Mouse (Mus musculus): Measurements from ENCODE around the gene Nhsl2. TPM values are rescaled to one million over a fixed set of nuclear protein-coding genes. Genes with fewer than 3 reads are reported as not detected.
A peak's percentile ranks its signal among the peaks of the same experiment; 100 is the strongest.

Gene Nhsl2
- polyA plus RNA-seq, 1 experiment from 2014 or later = 10.5 TPM

GRCm38 (mm10) chrX:101981450-101981849 is 132.3 kb downstream of the Nhsl2 start:
- Histone ChIP-seq H3K4me3 (replicated peaks; ENCODE audit: low read length) (no peak overlapping the region), H3K27ac (ENCODE audit: low read length) (no peak overlapping the region), H3K9ac (ENCODE audit: low read length) (no peak overlapping the region), H3K27me3 (ENCODE audit: control insufficient read depth, insufficient read depth, low read length) (no peaks in the 10 kb centered on the region; the same call in 1 of the 2 replicates), H3K36me3 (ENCODE audit: control insufficient read depth, insufficient read depth, low read length) (no peaks in the 10 kb centered on the region), H3K9me3 (replicated peaks; ENCODE audit: control insufficient read depth, low read length) (no peaks in the 10 kb centered on the region), H3K4me2 (ENCODE audit: low read depth, low read length) (no peak overlapping the region), H3K4me1 (ENCODE audit: control insufficient read depth, insufficient read depth, low read length) (no peaks in the 10 kb centered on the region)
- no peak for ATAC-seq (ENCODE audit: insufficient read depth, low FRiP score)
- 39% methylated on average over 2 of the region's 2 CpGs for WGBS

- no peak for ATAC-seq (ENCODE audit: insufficient read depth, low FRiP score)
- Histone ChIP-seq H3K4me1 (ENCODE audit: control insufficient read depth, insufficient read depth, low read length) (no peaks in the 10 kb centered on the region), H3K27ac (ENCODE audit: low read length) (no peak overlapping the region), H3K9ac (ENCODE audit: low read length) (no peak overlapping the region), H3K9me3 (replicated peaks; ENCODE audit: control insufficient read depth, low read length) (no peaks in the 10 kb centered on the region), H3K4me2 (ENCODE audit: low read depth, low read length) (no peak overlapping the region), H3K27me3 (ENCODE audit: control insufficient read depth, insufficient read depth, low read length) (no peaks in the 10 kb centered on the region; the same call in 1 of the 2 replicates), H3K36me3 (ENCODE audit: control insufficient read depth, insufficient read depth, low read length) (no peaks in the 10 kb centered on the region), H3K4me3 (replicated peaks; ENCODE audit: low read length) (no peak overlapping the region)
- 50% methylated on average over 6 of the region's 6 CpGs for WGBS
Measured at GRCm38 (mm10) chrX:101983638-101984037, 134.5 kb downstream of the Nhsl2 start.

GRCm38 (mm10) chrX:101986657-101987367 is 137.6 kb downstream of the Nhsl2 start:
- Histone ChIP-seq H3K4me2 (ENCODE audit: low read depth, low read length) (no peak overlapping the region), H3K4me1 (ENCODE audit: control insufficient read depth, insufficient read depth, low read length) (no peaks in the 10 kb centered on the region), H3K4me3 (replicated peaks; ENCODE audit: low read length) (no peak overlapping the region), H3K9ac (ENCODE audit: low read length) (no peak overlapping the region), H3K27me3 (ENCODE audit: control insufficient read depth, insufficient read depth, low read length) (no peaks in the 10 kb centered on the region; the same call in 1 of the 2 replicates), H3K36me3 (ENCODE audit: control insufficient read depth, insufficient read depth, low read length) (no peaks in the 10 kb centered on the region), H3K27ac (ENCODE audit: low read length) (no peak overlapping the region), H3K9me3 (replicated peaks; ENCODE audit: control insufficient read depth, low read length) (no peaks in the 10 kb centered on the region)
- WGBS = 49% methylated on average over 9 of the region's 9 CpGs
- no peak for ATAC-seq (ENCODE audit: insufficient read depth, low FRiP score)

GRCm38 (mm10) chrX:101993841-101994571 is 144.8 kb downstream of the Nhsl2 start:
- no peak overlapping the region for H3K4me3 ChIP-seq (replicated peaks; ENCODE audit: low read length)
- H3K9ac ChIP-seq (ENCODE audit: low read length) = no peak overlapping the region
- H3K9me3 ChIP-seq (replicated peaks; ENCODE audit: control insufficient read depth, low read length) = no peaks in the 10 kb centered on the region
- H3K4me1 ChIP-seq (ENCODE audit: control insufficient read depth, insufficient read depth, low read length) = 0 out of 2 replicates have a peak, but pooled peaks cover 3% of the 10 kb centered on the region
- no peaks in the 10 kb centered on the region for H3K36me3 ChIP-seq (ENCODE audit: control insufficient read depth, insufficient read depth, low read length)
- peak; percentile 80 for ATAC-seq (ENCODE audit: insufficient read depth, low FRiP score)
- 30% methylated on average over 12 of the region's 12 CpGs for WGBS
- H3K4me2 ChIP-seq (ENCODE audit: low read depth, low read length) = no peak overlapping the region
- peaks cover 5% of the 10 kb centered on the region; the same call in 1 of the 2 replicates for H3K27me3 ChIP-seq (ENCODE audit: control insufficient read depth, insufficient read depth, low read length)
- peak overlapping the region; percentile 73 for H3K27ac ChIP-seq (ENCODE audit: low read length)

GRCm38 (mm10) chrX:101996726-101997125 is 147.5 kb downstream of the Nhsl2 start:
- H3K27ac ChIP-seq (ENCODE audit: low read length) = no peak overlapping the region
- H3K9ac ChIP-seq (ENCODE audit: low read length) = no peak overlapping the region
- ATAC-seq (ENCODE audit: insufficient read depth, low FRiP score) = no peak
- 0 out of 2 replicates have a peak, but pooled peaks cover 3% of the 10 kb centered on the region for H3K4me1 ChIP-seq (ENCODE audit: control insufficient read depth, insufficient read depth, low read length)
- no peak overlapping the region for H3K4me2 ChIP-seq (ENCODE audit: low read depth, low read length)
- H3K27me3 ChIP-seq (ENCODE audit: control insufficient read depth, insufficient read depth, low read length) = peaks cover 5% of the 10 kb centered on the region; the same call in 1 of the 2 replicates
- no peaks in the 10 kb centered on the region for H3K9me3 ChIP-seq (replicated peaks; ENCODE audit: control insufficient read depth, low read length)
- no peak overlapping the region for H3K4me3 ChIP-seq (replicated peaks; ENCODE audit: low read length)
- WGBS = 83% methylated on average over 2 of the region's 2 CpGs
- H3K36me3 ChIP-seq (ENCODE audit: control insufficient read depth, insufficient read depth, low read length) = no peaks in the 10 kb centered on the region

GRCm38 (mm10) chrX:102003632-102004315 is 154.6 kb downstream of the Nhsl2 start:
- ATAC-seq (ENCODE audit: insufficient read depth, low FRiP score) = peak; percentile 31; the same call in 1 of the 2 replicates
- peaks cover 7% of the 10 kb centered on the region; the same call in 1 of the 2 replicates for H3K4me1 ChIP-seq (ENCODE audit: control insufficient read depth, insufficient read depth, low read length)
- no peak overlapping the region for H3K27ac ChIP-seq (ENCODE audit: low read length)
- peak overlapping the region; percentile 60; the same call in 1 of the 2 replicates for H3K9ac ChIP-seq (ENCODE audit: low read length)
- H3K4me3 ChIP-seq (replicated peaks; ENCODE audit: low read length) = peak overlapping the region; percentile 22
- H3K36me3 ChIP-seq (ENCODE audit: control insufficient read depth, insufficient read depth, low read length) = no peaks in the 10 kb centered on the region
- 15% methylated on average over 20 of the region's 20 CpGs for WGBS
- no peaks in the 10 kb centered on the region for H3K9me3 ChIP-seq (replicated peaks; ENCODE audit: control insufficient read depth, low read length)
- no peaks in the 10 kb centered on the region; the same call in none of the 2 replicates for H3K27me3 ChIP-seq (ENCODE audit: control insufficient read depth, insufficient read depth, low read length)
- H3K4me2 ChIP-seq (ENCODE audit: low read depth, low read length) = peak overlapping the region; percentile 52

GRCm38 (mm10) chrX:102004370-102004769 is 155.2 kb downstream of the Nhsl2 start:
- WGBS = 13% methylated on average over 7 of the region's 7 CpGs
- H3K4me3 ChIP-seq (replicated peaks; ENCODE audit: low read length) = peak overlapping the region; percentile 22
- no peaks in the 10 kb centered on the region for H3K9me3 ChIP-seq (replicated peaks; ENCODE audit: control insufficient read depth, low read length)
- peak overlapping the region; percentile 52 for H3K4me2 ChIP-seq (ENCODE audit: low read depth, low read length)
- peak overlapping the region; percentile 60; the same call in 1 of the 2 replicates for H3K9ac ChIP-seq (ENCODE audit: low read length)
- H3K36me3 ChIP-seq (ENCODE audit: control insufficient read depth, insufficient read depth, low read length) = no peaks in the 10 kb centered on the region
- peaks cover 7% of the 10 kb centered on the region; the same call in 1 of the 2 replicates for H3K4me1 ChIP-seq (ENCODE audit: control insufficient read depth, insufficient read depth, low read length)
- no peaks in the 10 kb centered on the region; the same call in none of the 2 replicates for H3K27me3 ChIP-seq (ENCODE audit: control insufficient read depth, insufficient read depth, low read length)
- no peak for ATAC-seq (ENCODE audit: insufficient read depth, low FRiP score)
- H3K27ac ChIP-seq (ENCODE audit: low read length) = no peak overlapping the region

GRCm38 (mm10) chrX:102005141-102005641 is 156.0 kb downstream of the Nhsl2 start:
- H3K27me3 ChIP-seq (ENCODE audit: control insufficient read depth, insufficient read depth, low read length) = no peaks in the 10 kb centered on the region; the same call in none of the 2 replicates
- peak overlapping the region; percentile 52 for H3K4me2 ChIP-seq (ENCODE audit: low read depth, low read length)
- H3K4me3 ChIP-seq (replicated peaks; ENCODE audit: low read length) = peak overlapping the region; percentile 23; the same call in 1 of the 2 replicates
- no peaks in the 10 kb centered on the region for H3K36me3 ChIP-seq (ENCODE audit: control insufficient read depth, insufficient read depth, low read length)
- H3K9ac ChIP-seq (ENCODE audit: low read length) = peak overlapping the region; percentile 35; the same call in 1 of the 2 replicates
- no peaks in the 10 kb centered on the region for H3K9me3 ChIP-seq (replicated peaks; ENCODE audit: control insufficient read depth, low read length)
- ATAC-seq (ENCODE audit: insufficient read depth, low FRiP score) = peak; percentile 83
- H3K4me1 ChIP-seq (ENCODE audit: control insufficient read depth, insufficient read depth, low read length) = peaks cover 7% of the 10 kb centered on the region; the same call in 1 of the 2 replicates
- WGBS = 20% methylated on average over 10 of the region's 10 CpGs
- H3K27ac ChIP-seq (ENCODE audit: low read length) = peak overlapping the region; percentile 49; the same call in 1 of the 2 replicates

Data from stomach, embryonic 16.5 days (tissue).